Mouse (Mus musculus): ENCODE measurements at regions not wholly inside any gene's neighbourhood (a gene's known extent, or its start where the extent isn't known, plus 50 kb on each side); places are given as distances from the start of the nearest gene placed in this dataset.

GRCm38 (mm10) chr1:94140518-94140917 lies 88.2 kb upstream of the Pdcd1 start:
- TF ChIP-seq CTCF (conservative IDR thresholded peaks at IDR 0.05; ENCODE audit: insufficient read depth, insufficient read length, low read depth, low read length) (no peak), POLR2A (IDR thresholded peaks at IDR 0.05; ENCODE audit: low read depth, low read length) (no peak)
